Mouse (Mus musculus): ENCODE results near the gene Por. TPM values are rescaled to one million over a fixed set of nuclear protein-coding genes. Genes with fewer than 3 reads are reported as not detected.

Por gene
- 100 to 1,000 TPM in 25 of 26 experiments, 10 to 100 TPM in 1; 41.6 to 535 (median 288) TPM for total RNA-seq (2018; cell fraction: chromatin; rRNA removed)
- 100 to 1,000 TPM; 293 to 583 (median 414) TPM for total RNA-seq (2018; cell fraction: cytosol; rRNA removed)
- 100 to 1,000 TPM; 124 to 641 (median 427) TPM for total RNA-seq (2018; cell fraction: nucleus; rRNA removed)
- polyA plus RNA-seq (2018): 256 to 2,039 TPM (median 562 TPM) in 3 replicates

DNA sequence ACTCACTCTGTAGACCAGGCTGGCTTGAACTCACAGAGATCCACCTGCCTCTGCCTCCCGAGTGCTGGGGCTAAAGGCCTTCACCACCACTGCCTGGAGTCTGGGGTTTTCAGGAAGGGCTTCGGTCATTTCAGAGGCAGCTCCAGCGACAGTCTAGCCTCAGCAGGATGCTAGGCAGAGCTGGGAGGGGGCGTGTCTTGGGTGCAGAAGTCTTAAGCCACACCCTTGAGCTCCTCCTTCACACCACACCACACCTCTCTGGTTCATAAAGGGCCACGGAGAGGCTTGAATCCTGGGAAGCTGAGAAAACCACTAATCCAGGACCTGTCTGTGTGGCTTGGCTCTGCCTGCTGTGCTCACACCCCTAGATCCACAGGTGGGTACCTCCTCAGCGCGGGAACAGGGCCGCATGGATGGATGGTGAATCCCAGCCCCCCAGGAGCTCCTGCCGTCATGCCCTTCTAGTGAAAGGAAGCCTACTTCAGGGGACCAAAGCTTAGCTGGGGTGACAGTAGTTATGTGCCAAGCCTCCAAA is at the start of gene Por:
Por (plus strand) TSS at position 293 of the 535 bp plus-strand sequence.
- H3K27ac ChIP-seq: no peak within 1 kb of the TSS
- H3K4me3 ChIP-seq (ENCODE audit: inconsistent target): no peak within 1 kb of the TSS
- H3K36me3 ChIP-seq (ENCODE audit: inconsistent target): no peaks in the 10 kb centered on the region
- no peaks in the 10 kb centered on the region for H3K79me2 ChIP-seq (ENCODE audit: inconsistent target)
- 54% methylated on average over 9 of the region's 9 CpGs for WGBS (ENCODE audit: missing documents)

DNA sequence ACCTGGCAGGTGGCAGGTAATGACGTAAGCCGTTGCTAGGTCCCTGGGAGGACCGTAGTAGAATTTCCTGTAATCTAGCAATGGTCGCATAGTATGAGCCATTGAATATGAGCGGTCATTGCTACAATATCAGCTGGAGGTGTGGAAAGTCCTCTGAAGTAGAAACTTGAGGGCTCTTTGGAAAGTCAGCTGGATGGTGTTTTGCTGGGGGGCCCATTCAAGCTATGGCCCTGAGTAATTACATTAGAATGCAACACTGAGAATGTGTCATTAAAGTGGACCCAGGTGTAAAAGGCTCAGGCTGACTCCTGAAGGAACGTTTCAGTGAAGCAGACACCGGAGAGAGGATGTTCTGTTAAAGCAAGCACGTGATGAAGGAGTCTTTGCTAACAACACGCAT is 49.3 kb upstream of the Por start:
- WGBS (ENCODE audit: missing documents): 92% methylated on average over 9 of the region's 9 CpGs
- Histone ChIP-seq H3K4me3 (ENCODE audit: inconsistent target) (no peak overlapping the region), H3K36me3 (ENCODE audit: inconsistent target) (no peaks in the 10 kb centered on the region), H3K79me2 (ENCODE audit: inconsistent target) (no peaks in the 10 kb centered on the region), H3K27ac (no peak overlapping the region)

DNA sequence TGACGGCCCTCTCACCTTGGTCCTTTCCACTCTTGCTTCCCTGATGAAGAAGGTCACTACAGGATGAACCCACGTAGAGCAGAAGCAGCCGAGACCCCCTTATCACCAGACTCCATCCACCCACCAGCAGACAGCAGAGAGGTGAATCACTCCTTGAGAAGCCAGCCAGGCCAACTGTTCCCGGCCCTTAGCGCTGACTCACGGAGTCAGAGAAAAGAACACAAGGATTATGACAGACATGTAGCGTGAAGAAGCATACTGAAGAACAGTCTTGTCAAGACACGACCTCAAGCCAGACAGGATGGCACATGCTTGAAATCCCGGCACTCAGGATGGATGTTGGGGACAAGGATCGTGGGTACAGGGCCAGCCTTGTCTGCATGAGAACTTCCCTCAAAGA is 48.1 kb upstream of the Por start:
- 94% methylated on average over 10 of the region's 10 CpGs for WGBS (ENCODE audit: missing documents)
- H3K4me3 ChIP-seq (ENCODE audit: inconsistent target): no peak overlapping the region
- H3K36me3 ChIP-seq (ENCODE audit: inconsistent target): no peaks in the 10 kb centered on the region
- H3K79me2 ChIP-seq (ENCODE audit: inconsistent target): no peaks in the 10 kb centered on the region
- H3K27ac ChIP-seq: no peak overlapping the region

DNA sequence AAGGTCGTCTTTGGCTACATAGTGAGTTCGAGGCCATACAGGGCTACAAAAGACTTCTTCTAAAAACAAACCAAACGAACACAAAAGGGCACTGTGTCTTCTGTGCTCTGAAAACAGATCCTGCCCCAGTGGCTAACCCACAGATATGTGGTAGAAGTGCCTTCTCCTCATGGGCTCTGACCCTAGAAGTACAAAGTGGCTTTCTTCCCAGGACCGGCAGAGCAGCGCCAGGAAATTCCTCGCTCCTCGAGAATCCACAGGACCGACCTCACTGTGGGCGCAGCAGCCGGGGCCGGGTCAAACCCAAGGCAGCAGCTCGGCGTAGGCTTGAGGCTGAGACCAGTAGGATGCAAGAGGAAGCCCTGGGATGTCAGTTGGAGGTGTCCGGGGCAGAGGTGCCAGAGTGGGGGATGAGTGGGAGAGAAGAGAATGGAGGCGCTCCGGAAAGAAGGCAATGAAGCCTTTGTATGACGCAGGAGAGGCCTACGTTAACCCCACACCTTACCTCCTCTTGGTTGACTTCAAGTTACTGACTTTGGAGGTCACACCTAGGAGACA is 46.7 kb upstream of the Por start:
- Histone ChIP-seq H3K79me2 (ENCODE audit: inconsistent target) (no peaks in the 10 kb centered on the region), H3K36me3 (ENCODE audit: inconsistent target) (no peaks in the 10 kb centered on the region), H3K4me3 (ENCODE audit: inconsistent target) (no peak overlapping the region), H3K27ac (no peak overlapping the region)
- 93% methylated on average over 12 of the region's 18 CpGs for WGBS (ENCODE audit: missing documents)

DNA sequence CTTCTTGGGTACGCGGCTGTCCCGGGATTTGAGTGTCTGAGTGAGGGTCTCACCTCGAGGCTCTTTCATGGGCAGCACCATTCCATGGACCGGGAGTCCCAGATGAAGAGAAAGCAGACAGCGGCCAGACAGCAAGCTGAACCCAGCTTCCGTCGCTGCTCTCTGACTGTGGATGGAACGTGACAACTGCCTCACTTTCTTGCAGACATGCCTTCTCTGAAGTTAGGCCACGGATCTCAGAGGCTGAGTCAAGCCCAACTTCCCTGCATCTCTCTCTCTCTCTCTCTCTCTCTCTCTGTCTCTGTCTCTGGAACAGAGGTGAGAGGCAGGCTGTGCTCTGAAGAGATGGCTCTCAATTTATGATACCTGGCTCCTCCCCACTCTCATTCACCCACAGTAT is 40.9 kb upstream of the Por start:
- Histone ChIP-seq H3K27ac (no peak overlapping the region), H3K36me3 (ENCODE audit: inconsistent target) (no peaks in the 10 kb centered on the region), H3K4me3 (ENCODE audit: inconsistent target) (no peak overlapping the region), H3K79me2 (ENCODE audit: inconsistent target) (peaks cover 11% of the 10 kb centered on the region; the same call in 1 of the 2 replicates)
- 48% methylated on average over 10 of the region's 10 CpGs for WGBS (ENCODE audit: missing documents)

DNA sequence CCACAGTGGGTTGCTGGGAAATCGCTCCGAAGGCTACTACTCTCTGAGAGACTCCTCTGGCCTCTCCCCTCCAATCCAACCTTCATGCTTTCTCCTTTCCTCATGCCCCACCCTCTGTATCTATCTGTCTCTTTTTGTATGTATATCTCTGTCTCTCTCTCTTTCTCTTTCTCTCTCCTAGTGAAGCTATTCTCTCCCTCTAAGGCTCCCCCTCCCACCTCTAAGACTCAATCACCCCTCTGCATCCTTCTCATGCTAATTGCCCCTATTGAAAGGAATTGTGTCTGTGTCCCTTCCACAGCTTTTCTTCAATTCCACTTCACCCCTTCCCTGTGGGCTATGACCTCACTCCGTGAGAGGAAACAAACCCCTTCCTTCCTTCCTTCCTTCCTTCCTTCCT is 40.4 kb upstream of the Por start:
- H3K4me3 ChIP-seq (ENCODE audit: inconsistent target): no peak overlapping the region
- H3K36me3 ChIP-seq (ENCODE audit: inconsistent target): no peaks in the 10 kb centered on the region
- no peak overlapping the region for H3K27ac ChIP-seq
- peaks cover 15% of the 10 kb centered on the region; the same call in 1 of the 2 replicates for H3K79me2 ChIP-seq (ENCODE audit: inconsistent target)
- 86% methylated on average over 3 of the region's 3 CpGs for WGBS (ENCODE audit: missing documents)

DNA sequence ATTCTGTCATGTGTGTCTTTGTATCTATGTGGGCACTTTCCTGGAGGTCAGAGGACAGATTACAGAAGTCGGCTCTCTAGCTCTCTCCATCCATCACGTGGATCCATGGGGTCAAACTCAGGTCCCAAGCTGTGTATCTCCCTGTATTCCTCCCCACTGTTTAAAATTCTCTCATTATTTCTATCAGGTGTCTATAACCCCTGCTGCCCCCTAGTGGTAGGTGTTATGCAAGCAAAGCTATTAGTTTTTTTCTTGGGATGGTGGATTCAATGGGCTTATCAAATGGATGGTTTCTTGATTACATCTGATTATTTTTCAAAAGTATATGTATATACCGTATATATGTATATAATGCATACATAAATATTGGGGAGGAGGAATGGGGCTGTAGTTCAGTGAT is 39.2 kb upstream of the Por start:
- Histone ChIP-seq H3K4me3 (ENCODE audit: inconsistent target) (no peak overlapping the region), H3K36me3 (ENCODE audit: inconsistent target) (no peaks in the 10 kb centered on the region), H3K27ac (no peak overlapping the region), H3K79me2 (ENCODE audit: inconsistent target) (peaks cover 15% of the 10 kb centered on the region; the same call in 1 of the 2 replicates)
- 17% methylated on average over 3 of the region's 3 CpGs for WGBS (ENCODE audit: missing documents)

DNA sequence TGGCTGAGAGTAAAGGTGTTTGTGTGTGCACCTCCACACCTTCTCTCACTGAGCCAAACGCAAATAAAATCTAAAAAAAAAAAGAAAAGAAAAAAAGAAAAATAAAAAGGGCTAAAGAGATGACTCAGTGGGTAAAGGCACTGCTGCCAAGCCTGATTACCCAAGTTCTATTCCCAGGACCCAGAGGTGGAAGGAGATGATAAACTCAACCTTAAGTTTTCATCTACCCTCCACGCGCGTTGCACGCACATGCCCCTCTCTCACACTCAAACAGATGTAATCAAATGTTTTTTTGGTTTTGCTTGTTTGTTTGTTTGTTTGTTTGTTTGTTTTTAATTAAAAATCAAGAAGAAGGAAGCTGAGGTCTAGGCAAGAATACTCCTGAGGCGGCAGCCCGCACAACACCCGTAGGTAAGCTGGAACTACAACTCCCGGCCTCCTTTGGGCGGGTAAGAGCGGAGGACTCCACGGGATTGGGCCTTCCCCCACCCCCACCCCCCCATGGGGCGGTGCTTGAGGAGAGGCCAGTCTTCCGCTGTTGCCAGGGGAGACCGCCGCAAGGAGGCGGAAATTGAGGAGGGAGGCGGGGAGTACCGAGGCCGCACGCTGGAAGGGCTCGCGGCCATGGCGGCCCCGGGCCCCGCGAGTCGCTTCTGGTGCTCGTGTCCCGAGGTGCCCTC is 37.6 kb upstream of the Por start, which contains the start of gene Rhbdd2:
Rhbdd2 (plus strand) TSS at position 502 of the 680 bp plus-strand sequence.
- Histone ChIP-seq H3K4me3 (ENCODE audit: inconsistent target) (peak within 1 kb of the TSS; percentile 60), H3K27ac (no peak within 1 kb of the TSS), H3K79me2 (ENCODE audit: inconsistent target) (peaks cover 15% of the 10 kb centered on the region; the same call in 1 of the 2 replicates), H3K36me3 (ENCODE audit: inconsistent target) (peaks cover 6% of the 10 kb centered on the region; the same call in 1 of the 2 replicates)
- 11% methylated on average over 25 of the region's 30 CpGs for WGBS (ENCODE audit: missing documents)

DNA sequence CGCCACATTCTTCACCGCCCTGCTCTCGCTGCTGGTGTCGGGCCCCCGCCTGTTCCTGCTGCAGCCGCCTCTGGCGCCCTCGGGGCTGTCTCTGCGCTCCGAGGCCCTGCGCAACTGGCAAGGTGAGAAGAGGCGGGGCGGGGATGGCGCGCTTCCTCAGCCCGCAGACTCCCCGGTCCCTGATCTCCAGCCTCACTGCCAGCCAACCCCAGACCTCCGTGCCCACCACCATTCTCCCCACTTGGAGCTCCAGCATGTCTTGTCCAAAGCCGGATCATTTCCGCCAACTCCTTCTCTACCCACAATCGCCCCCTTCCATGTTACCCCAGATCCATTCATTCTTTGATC is 37.1 kb upstream of the Por start:
- H3K4me3 ChIP-seq (ENCODE audit: inconsistent target): peak overlapping the region; percentile 60
- peaks cover 15% of the 10 kb centered on the region; the same call in 1 of the 2 replicates for H3K79me2 ChIP-seq (ENCODE audit: inconsistent target)
- WGBS (ENCODE audit: missing documents): 0% methylated on average over 21 of the region's 21 CpGs
- H3K36me3 ChIP-seq (ENCODE audit: inconsistent target): peaks cover 10% of the 10 kb centered on the region; the same call in 1 of the 2 replicates
- H3K27ac ChIP-seq: no peak overlapping the region

DNA sequence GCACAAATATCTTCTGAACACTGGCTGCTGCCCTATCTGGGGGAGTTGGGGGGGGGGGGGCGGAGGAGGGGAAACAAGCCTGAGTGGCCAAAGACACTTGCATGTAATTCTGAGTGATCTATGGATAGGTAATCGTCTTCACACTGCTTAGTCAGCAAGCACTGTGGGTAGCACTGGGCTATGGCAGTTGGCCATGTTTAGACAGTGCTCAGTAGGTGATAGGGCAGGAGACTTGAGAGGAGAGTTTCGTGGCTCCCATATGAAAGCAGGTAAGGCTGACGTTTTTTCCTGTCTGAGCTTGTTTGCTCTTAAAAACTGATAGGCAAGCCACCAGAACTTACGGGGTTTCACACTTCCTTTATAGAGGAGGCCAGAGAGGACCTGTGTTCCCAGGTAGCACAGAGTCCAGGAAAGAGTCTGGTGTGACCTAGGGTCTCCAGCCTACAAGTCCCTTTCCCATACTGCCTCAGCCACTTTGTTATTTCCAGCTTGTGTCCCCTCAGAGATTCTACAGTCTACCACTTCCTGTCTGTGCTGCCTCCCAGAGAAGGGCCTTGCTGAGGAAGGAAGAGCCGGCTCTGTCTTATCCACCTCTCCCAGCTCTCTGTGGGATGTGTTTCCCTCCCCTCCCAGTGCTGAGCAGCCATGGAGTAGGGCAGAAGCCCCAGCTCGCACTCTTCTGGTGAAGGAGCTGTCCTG is 29.9 kb upstream of the Por start:
- Histone ChIP-seq H3K79me2 (ENCODE audit: inconsistent target) (no peaks in the 10 kb centered on the region), H3K4me3 (ENCODE audit: inconsistent target) (no peak overlapping the region), H3K27ac (no peak overlapping the region), H3K36me3 (ENCODE audit: inconsistent target) (peaks cover 19% of the 10 kb centered on the region; the same call in 1 of the 2 replicates)
- whole genome bisulfite sequencing (ENCODE audit: missing documents): 57% methylated on average over 6 of the region's 7 CpGs

DNA sequence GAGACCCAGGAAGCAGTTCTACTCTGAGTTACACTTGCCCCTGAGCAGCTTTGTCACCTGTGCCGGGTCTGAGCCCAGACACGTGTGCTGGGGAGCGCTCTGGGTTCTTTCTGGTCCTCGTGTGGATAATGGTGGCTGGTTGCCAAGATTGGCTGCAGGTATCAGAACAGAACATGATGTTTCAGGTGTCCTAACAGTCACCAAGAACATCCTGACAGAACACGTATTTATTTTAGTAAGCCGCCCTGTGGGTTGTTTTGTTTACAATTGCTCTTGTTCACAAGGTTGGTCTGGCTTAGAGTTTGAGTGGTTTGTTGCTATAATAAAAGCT is 29.4 kb upstream of the Por start:
- no peak overlapping the region for H3K27ac ChIP-seq
- 89% methylated on average over 5 of the region's 6 CpGs for WGBS (ENCODE audit: missing documents)
- H3K79me2 ChIP-seq (ENCODE audit: inconsistent target): no peaks in the 10 kb centered on the region
- H3K36me3 ChIP-seq (ENCODE audit: inconsistent target): peaks cover 19% of the 10 kb centered on the region; the same call in 1 of the 2 replicates
- H3K4me3 ChIP-seq (ENCODE audit: inconsistent target): no peak overlapping the region

DNA sequence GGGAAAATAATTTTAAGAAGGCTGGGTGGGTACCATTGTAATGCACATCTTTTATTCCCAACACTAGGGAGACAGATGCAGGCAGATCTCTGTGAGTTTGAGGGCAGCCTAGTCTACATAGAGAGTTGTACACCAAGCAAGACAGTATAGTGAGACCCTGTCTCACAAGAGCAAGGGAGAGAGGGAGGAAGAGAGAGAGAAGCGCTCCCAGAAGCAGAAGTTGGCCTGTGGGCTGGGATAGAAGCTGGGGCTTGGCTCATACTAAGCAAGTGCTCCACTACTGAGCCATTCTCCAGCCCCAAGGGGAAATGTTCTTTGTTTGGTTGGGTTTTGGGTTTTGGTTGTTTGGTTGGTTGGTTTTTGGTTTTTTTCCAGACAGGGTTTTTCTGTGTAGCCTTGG is 28.8 kb upstream of the Por start:
- Histone ChIP-seq H3K36me3 (ENCODE audit: inconsistent target) (peaks cover 18% of the 10 kb centered on the region; the same call in 1 of the 2 replicates), H3K4me3 (ENCODE audit: inconsistent target) (no peak overlapping the region), H3K79me2 (ENCODE audit: inconsistent target) (no peaks in the 10 kb centered on the region), H3K27ac (no peak overlapping the region)
- WGBS (ENCODE audit: missing documents): 29% methylated on average over 1 of the region's 1 CpGs

DNA sequence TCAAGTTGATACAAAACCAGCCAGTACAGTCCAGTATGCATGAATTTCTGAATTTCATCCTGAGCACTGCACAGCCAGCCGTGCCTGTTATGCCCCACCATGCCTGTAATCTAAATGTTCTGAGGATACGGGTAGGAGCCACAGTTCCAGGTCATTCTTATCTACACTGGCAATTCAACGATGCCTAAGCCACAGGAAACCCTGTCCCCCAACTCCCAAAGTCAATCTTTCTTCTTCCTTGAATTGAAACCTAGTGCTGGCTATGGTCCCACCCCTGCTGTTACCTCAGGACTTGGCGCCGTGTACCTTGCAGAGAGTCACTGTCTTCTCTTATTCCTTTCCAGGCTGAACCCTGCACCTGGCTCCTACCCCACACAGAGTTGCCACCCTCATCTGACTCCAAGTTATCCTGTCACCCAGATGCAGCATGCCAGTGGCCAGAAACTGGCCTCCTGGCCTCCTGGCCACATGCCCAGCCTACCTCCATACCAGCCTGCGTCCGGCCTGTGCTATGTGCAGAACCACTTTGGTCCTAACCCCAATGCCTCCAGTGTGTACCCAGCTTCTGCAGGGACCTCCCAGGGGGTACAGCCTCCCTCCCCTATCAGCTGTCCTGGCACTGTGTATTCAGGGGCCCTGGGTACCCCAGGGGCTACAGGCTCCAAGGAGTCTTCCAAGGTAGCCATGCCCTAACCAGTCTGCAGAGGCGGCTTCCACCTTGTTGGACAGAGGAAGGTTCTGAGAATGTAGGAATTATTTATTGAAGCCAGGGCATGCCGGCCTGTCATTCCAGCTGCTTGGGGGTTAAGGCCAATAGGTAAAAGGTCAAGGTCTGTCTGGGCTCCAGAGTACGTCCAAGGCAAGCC is 26.9 kb upstream of the Por start:
- Histone ChIP-seq H3K36me3 (ENCODE audit: inconsistent target) (peaks cover 7% of the 10 kb centered on the region; the same call in 1 of the 2 replicates), H3K4me3 (ENCODE audit: inconsistent target) (no peak overlapping the region), H3K79me2 (ENCODE audit: inconsistent target) (no peaks in the 10 kb centered on the region), H3K27ac (no peak overlapping the region)
- WGBS (ENCODE audit: missing documents): 83% methylated on average over 10 of the region's 10 CpGs

DNA sequence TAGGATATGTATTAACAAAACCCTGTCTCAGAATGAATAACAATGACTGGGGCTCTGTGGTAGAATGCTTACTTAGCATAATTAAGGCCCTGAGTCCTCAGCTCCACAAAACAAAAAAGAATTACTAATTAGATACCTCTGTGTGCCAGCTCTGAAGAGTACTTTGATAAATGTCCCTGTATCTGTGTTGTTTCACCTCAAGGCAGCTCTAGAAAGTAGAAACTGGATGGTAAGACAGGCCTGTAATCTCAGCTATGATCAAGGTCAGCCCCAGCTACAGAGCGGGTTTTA is 26.3 kb upstream of the Por start:
- 90% methylated on average over 1 of the region's 1 CpGs for WGBS (ENCODE audit: missing documents)
- H3K79me2 ChIP-seq (ENCODE audit: inconsistent target): no peaks in the 10 kb centered on the region
- peaks cover 4% of the 10 kb centered on the region; the same call in 1 of the 2 replicates for H3K36me3 ChIP-seq (ENCODE audit: inconsistent target)
- H3K27ac ChIP-seq: no peak overlapping the region
- H3K4me3 ChIP-seq (ENCODE audit: inconsistent target): no peak overlapping the region
